Mouse (Mus musculus): ENCODE measurements around the gene Cldn6. TPM values are rescaled to one million over a fixed set of nuclear protein-coding genes. Genes with fewer than 3 reads are reported as not detected.

Cldn6 gene
- polyA plus RNA-seq (2017; shearing (Covaris generic)): not detected

- ATAC-seq: no peak
Measured at GRCm38 (mm10) chr17:23679127-23679835, at the start of gene Cldn6. TSS of gene Cldn6 (plus strand) at chr17:23679249.

- peak; percentile 100 for ATAC-seq
Measured at GRCm38 (mm10) chr17:23630195-23631020, 48.6 kb upstream of the Cldn6 start.

GRCm38 (mm10) chr17:23631241-23631640 is 47.8 kb upstream of the Cldn6 start:
- ATAC-seq: no peak

GRCm38 (mm10) chr17:23644613-23645495 is 34.2 kb upstream of the Cldn6 start, which contains the start of gene Mmp25:
TSS of gene Mmp25 (minus strand) at chr17:23645277.
- no peak for ATAC-seq

GRCm38 (mm10) chr17:23645894-23646293 is 33.2 kb upstream of the Cldn6 start:
- ATAC-seq: no peak

- ATAC-seq: no peak
Measured at GRCm38 (mm10) chr17:23651363-23651762, 27.7 kb upstream of the Cldn6 start.

- no peak for ATAC-seq
Measured at GRCm38 (mm10) chr17:23653324-23653723, 25.7 kb upstream of the Cldn6 start.

- no peak for ATAC-seq
Measured at GRCm38 (mm10) chr17:23654001-23654400, 25.0 kb upstream of the Cldn6 start.

- no peak for ATAC-seq
Measured at GRCm38 (mm10) chr17:23654410-23654809, 24.6 kb upstream of the Cldn6 start.

GRCm38 (mm10) chr17:23658450-23658849 is 20.6 kb upstream of the Cldn6 start:
- ATAC-seq: no peak

- peak; percentile 57 for ATAC-seq
Measured at GRCm38 (mm10) chr17:23660117-23660875, 18.8 kb upstream of the Cldn6 start, which contains the start of gene Bicdl2. TSS of gene Bicdl2 (plus strand) at chr17:23660506.

GRCm38 (mm10) chr17:23660876-23661200 is 18.2 kb upstream of the Cldn6 start:
- ATAC-seq: no peak

- ATAC-seq: no peak
Measured at GRCm38 (mm10) chr17:23661526-23661925, 17.5 kb upstream of the Cldn6 start.

- peak; percentile 60 for ATAC-seq
Measured at GRCm38 (mm10) chr17:23664556-23665021, 14.5 kb upstream of the Cldn6 start.

GRCm38 (mm10) chr17:23665511-23665910 is 13.5 kb upstream of the Cldn6 start:
- no peak for ATAC-seq

- ATAC-seq: no peak
Measured at GRCm38 (mm10) chr17:23670516-23671074, 8.5 kb upstream of the Cldn6 start.

- ATAC-seq: no peak
Measured at GRCm38 (mm10) chr17:23671519-23671918, 7.5 kb upstream of the Cldn6 start.

GRCm38 (mm10) chr17:23672761-23673160 is 6.3 kb upstream of the Cldn6 start:
- no peak for ATAC-seq

- peak; percentile 91 for ATAC-seq
Measured at GRCm38 (mm10) chr17:23673424-23674073, 5.5 kb upstream of the Cldn6 start, which contains the start of the genes Hcfc1r1 and Thoc6. TSS of gene Hcfc1r1 (plus strand) at chr17:23673596. TSS of gene Thoc6 (minus strand) at chr17:23673882.

- no peak for ATAC-seq
Measured at GRCm38 (mm10) chr17:23674271-23674952, 4.6 kb upstream of the Cldn6 start.
